Mouse (Mus musculus): ENCODE results near the gene Gm45234.

Gene Gm45234

GRCm38 (mm10) chr6:124738511-124739023 lies 17.3 kb downstream of the Gm45234 start, which contains the start of gene Ptpn6:
Gene Ptpn6, minus strand, starts transcription at chr6:124738714.
- DNase-seq: no peak

GRCm38 (mm10) chr6:124737040-124737439 lies 18.8 kb downstream of the Gm45234 start:
- no peak for DNase-seq

- no peak for DNase-seq
Observed at GRCm38 (mm10) chr6:124734417-124734816, 21.4 kb downstream of the Gm45234 start.

GRCm38 (mm10) chr6:124732476-124733370 lies 23.1 kb downstream of the Gm45234 start:
- no peak for DNase-seq

- DNase-seq: no peak
Observed at GRCm38 (mm10) chr6:124731038-124731437, 24.8 kb downstream of the Gm45234 start.

- no peak for DNase-seq
Observed at GRCm38 (mm10) chr6:124729850-124730705, 25.7 kb downstream of the Gm45234 start.

GRCm38 (mm10) chr6:124728621-124729020 lies 27.2 kb downstream of the Gm45234 start:
- DNase-seq: no peak

GRCm38 (mm10) chr6:124724472-124724871 lies 31.3 kb downstream of the Gm45234 start:
- no peak for DNase-seq

- DNase-seq: no peak
Observed at GRCm38 (mm10) chr6:124723541-124723940, 32.3 kb downstream of the Gm45234 start.

GRCm38 (mm10) chr6:124722876-124723473 lies 32.8 kb downstream of the Gm45234 start:
- DNase-seq: no peak

GRCm38 (mm10) chr6:124720904-124721303 lies 34.9 kb downstream of the Gm45234 start:
- DNase-seq: no peak

- DNase-seq: no peak
Observed at GRCm38 (mm10) chr6:124719354-124719978, 36.4 kb downstream of the Gm45234 start.

GRCm38 (mm10) chr6:124718703-124719102 lies 37.1 kb downstream of the Gm45234 start:
- DNase-seq: no peak

- no peak for DNase-seq
Observed at GRCm38 (mm10) chr6:124717968-124718367, 37.9 kb downstream of the Gm45234 start.

GRCm38 (mm10) chr6:124716864-124717490 lies 38.8 kb downstream of the Gm45234 start:
- peak; percentile 66 for DNase-seq

- DNase-seq: no peak
Observed at GRCm38 (mm10) chr6:124712918-124713317, 42.9 kb downstream of the Gm45234 start.

- peak; percentile 99 for DNase-seq
Observed at GRCm38 (mm10) chr6:124711824-124712782, 43.7 kb downstream of the Gm45234 start, which contains the start of the genes Emg1 and Phb2. Gene Emg1, minus strand, starts transcription at chr6:124712178. Gene Phb2, plus strand, starts transcription at chr6:124712336.

- DNase-seq: no peak
Observed at GRCm38 (mm10) chr6:124708289-124708889, 47.4 kb downstream of the Gm45234 start.

- DNase-seq: no peak
Observed at GRCm38 (mm10) chr6:124706061-124706627, 49.7 kb downstream of the Gm45234 start.

- no peak for DNase-seq
Observed at GRCm38 (mm10) chr6:124704417-124704816, 51.4 kb downstream of the Gm45234 start.
